Mouse (Mus musculus) CH12.LX (cell line): ENCODE measurements around the gene Gm20518. TPM values are rescaled to one million over a fixed set of nuclear protein-coding genes. Genes with fewer than 3 reads are reported as not detected.

Experiments used
- DNase-seq: peaks from one replicate; pipeline ENCODE4 v3.0.0-alpha.2; 2013; ENCODE audit errors: extremely low read depth
- H3K27ac ChIP-seq: 2 replicates; pipeline ENCODE4 v1.5.1; 2012; ENCODE audit warnings: low read depth, mild to moderate bottlenecking, control low read depth, moderate library complexity; ENCODE audit not compliant: insufficient read depth
- H3K27me3 ChIP-seq: replicated peaks from 2 replicates; pipeline ENCODE3; 2012; ENCODE audit warnings: inconsistent platforms
- H3K36me3 ChIP-seq, 2 experiments: replicated peaks in 1 of 2; 2 replicates each; pipeline versions ENCODE3 to v1.6.1; 2012; ENCODE audit warnings: inconsistent platforms in 1 of 2, low read length in 1 of 2, mild to moderate bottlenecking in 1 of 2, mixed read lengths in 1 of 2, moderate library complexity in 1 of 2; ENCODE audit not compliant: control insufficient read depth in 1 of 2, insufficient read depth in 1 of 2
- H3K4me1 ChIP-seq, 2 experiments: 2 replicates each; pipeline ENCODE4 v1.6.1; 2012; ENCODE audit warnings: inconsistent platforms in 1 of 2, moderate library complexity in 1 of 2; ENCODE audit not compliant: insufficient read depth in 2 of 2, control insufficient read depth in 1 of 2
- H3K4me2 ChIP-seq: 2 replicates; pipeline ENCODE4 v1.6.1; 2012; ENCODE audit warnings: low read depth, mild to moderate bottlenecking, control low read depth; ENCODE audit not compliant: poor library complexity, insufficient read depth, severe bottlenecking
- H3K4me3 ChIP-seq, 3 experiments: fragments of 150-350 bp in 1 of 3; sonication (generic) in 1 of 3; replicated peaks in 1 of 3; 2 replicates each; pipeline versions ENCODE3 to v1.5.1; 2011 to 2012; ENCODE audit warnings: low read depth in 2 of 3, low read length in 2 of 3, mild to moderate bottlenecking in 2 of 3, moderate library complexity in 2 of 3, control low read depth in 1 of 3, improper control_type of control experiment in 1 of 3, inconsistent platforms in 1 of 3, mixed read lengths in 1 of 3; ENCODE audit not compliant: poor library complexity in 1 of 3
- H3K79me2 ChIP-seq: replicated peaks from 2 replicates; pipeline ENCODE4 v1.6.1; 2012; ENCODE audit warnings: mild to moderate bottlenecking, moderate library complexity; ENCODE audit not compliant: control insufficient read depth, poor library complexity, insufficient read depth, severe bottlenecking; ENCODE audit errors: extremely low read depth
- H3K9ac ChIP-seq: 2 replicates; pipeline ENCODE4 v1.6.1; 2012; ENCODE audit warnings: low read depth, mild to moderate bottlenecking, control low read depth, moderate library complexity; ENCODE audit not compliant: insufficient read depth
- H3K9me3 ChIP-seq: replicated peaks from 2 replicates; pipeline ENCODE3; 2012; ENCODE audit warnings: low read length, inconsistent platforms, mixed read lengths
- BHLHE40 ChIP-seq: IDR thresholded peaks from 2 replicates; pipeline ENCODE4 v1.6.1; 2011; ENCODE audit warnings: mild to moderate bottlenecking, low read depth, low read length, improper control_type of control experiment
- CHD1 ChIP-seq: IDR thresholded peaks from 2 replicates; pipeline ENCODE4 v1.6.1; 2012; ENCODE audit warnings: low read depth, low read length, improper control_type of control experiment, inconsistent platforms
- CHD2 ChIP-seq: IDR thresholded peaks from 2 replicates; pipeline ENCODE4 v1.6.1; 2011; ENCODE audit warnings: low read length, improper control_type of control experiment
- CTCF ChIP-seq, 2 experiments: IDR thresholded peaks in 1 of 2; conservative IDR thresholded peaks in 1 of 2; 2 replicates each; pipeline ENCODE4 v1.5.1; 2011 to 2012; ENCODE audit warnings: low read depth in 2 of 2, low read length in 2 of 2, improper control_type of control experiment in 1 of 2, inconsistent platforms in 1 of 2, mild to moderate bottlenecking in 1 of 2, moderate library complexity in 1 of 2
- E2F4 ChIP-seq: IDR thresholded peaks from 2 replicates; pipeline ENCODE4 v1.6.1; 2011; ENCODE audit warnings: low read depth, low read length, improper control_type of control experiment; ENCODE audit not compliant: insufficient replicate concordance
- ELF1 ChIP-seq: IDR thresholded peaks from 2 replicates; pipeline ENCODE4 v1.6.1; 2014; ENCODE audit warnings: low read depth, mild to moderate bottlenecking, inconsistent platforms, low read length, improper control_type of control experiment
- EP300 ChIP-seq: IDR thresholded peaks from 2 replicates; pipeline ENCODE4 v1.6.1; 2011; ENCODE audit warnings: low read length, improper control_type of control experiment
- GABPA ChIP-seq: IDR thresholded peaks from 2 replicates; pipeline ENCODE4 v1.6.1; 2012; ENCODE audit warnings: low read depth, low read length, improper control_type of control experiment, inconsistent platforms; ENCODE audit not compliant: insufficient replicate concordance
- HCFC1 ChIP-seq: IDR thresholded peaks from 2 replicates; pipeline ENCODE4 v1.6.1; 2012; ENCODE audit warnings: low read depth, mild to moderate bottlenecking, inconsistent platforms, low read length, improper control_type of control experiment
- IRF4 ChIP-seq: IDR thresholded peaks from 2 replicates; pipeline ENCODE4 v1.6.1; 2014; ENCODE audit warnings: low read depth, mild to moderate bottlenecking, inconsistent platforms, low read length, improper control_type of control experiment
- JUN ChIP-seq: IDR thresholded peaks from 2 replicates; pipeline ENCODE4 v1.6.1; 2011; ENCODE audit warnings: low read depth, mild to moderate bottlenecking, low read length, improper control_type of control experiment, moderate library complexity; ENCODE audit not compliant: insufficient read depth
- JUND ChIP-seq: conservative IDR thresholded peaks from 2 replicates; pipeline ENCODE4 v1.6.1; 2011; ENCODE audit warnings: low read depth, low read length, improper control_type of control experiment
- KAT2A ChIP-seq: IDR thresholded peaks from 2 replicates; pipeline ENCODE4 v1.6.1; 2012; ENCODE audit warnings: low read length, improper control_type of control experiment, inconsistent platforms; ENCODE audit not compliant: insufficient replicate concordance
- MAFK ChIP-seq: IDR thresholded peaks from 2 replicates; pipeline ENCODE4 v1.6.1; 2011; ENCODE audit warnings: low read length, improper control_type of control experiment; ENCODE audit not compliant: insufficient replicate concordance
- MAZ ChIP-seq: IDR thresholded peaks from 2 replicates; pipeline ENCODE4 v1.6.1; 2012; ENCODE audit warnings: low read depth, mild to moderate bottlenecking, inconsistent platforms, low read length, improper control_type of control experiment, moderate library complexity
- MEF2A ChIP-seq: IDR thresholded peaks from 2 replicates; pipeline ENCODE4 v1.6.1; 2014; ENCODE audit warnings: low read depth, mild to moderate bottlenecking, inconsistent platforms, low read length, improper control_type of control experiment, borderline replicate concordance
- MXI1 ChIP-seq: IDR thresholded peaks from 2 replicates; pipeline ENCODE4 v1.6.1; 2011; ENCODE audit warnings: mild to moderate bottlenecking, low read depth, low read length, improper control_type of control experiment
- MYC ChIP-seq: IDR thresholded peaks from 2 replicates; pipeline ENCODE4 v1.6.1; 2011; ENCODE audit warnings: low read depth, mild to moderate bottlenecking, improper control_type of control experiment, low read length
- NELFE ChIP-seq: IDR thresholded peaks from 2 replicates; pipeline ENCODE4 v1.6.1; 2011; ENCODE audit warnings: low read depth, low read length, improper control_type of control experiment
- NRF1 ChIP-seq: IDR thresholded peaks from 2 replicates; pipeline ENCODE4 v1.6.1; 2014; ENCODE audit warnings: low read depth, mild to moderate bottlenecking, inconsistent platforms, low read length, improper control_type of control experiment, moderate library complexity
- PAX5 ChIP-seq: IDR thresholded peaks from 2 replicates; pipeline ENCODE4 v1.6.1; 2012; ENCODE audit warnings: low read length, inconsistent platforms, mixed read lengths
- POLR2A ChIP-seq: IDR thresholded peaks from 2 replicates; pipeline ENCODE4 v1.6.1; 2011; ENCODE audit warnings: low read depth, mild to moderate bottlenecking, improper control_type of control experiment, low read length
- POLR2AphosphoS2 ChIP-seq: IDR thresholded peaks from 2 replicates; pipeline ENCODE4 v1.6.1; 2011; ENCODE audit warnings: low read depth, low read length, improper control_type of control experiment
- RAD21 ChIP-seq: IDR thresholded peaks from 2 replicates; pipeline ENCODE4 v1.6.1; 2011; ENCODE audit warnings: low read depth, mild to moderate bottlenecking, low read length, improper control_type of control experiment, moderate library complexity
- RCOR1 ChIP-seq: conservative IDR thresholded peaks from 2 replicates; pipeline ENCODE4 v1.6.1; 2012; ENCODE audit warnings: low read depth, mild to moderate bottlenecking, inconsistent platforms, low read length, improper control_type of control experiment
- SIN3A ChIP-seq: IDR thresholded peaks from 2 replicates; pipeline ENCODE4 v1.6.1; 2012; ENCODE audit warnings: low read length, improper control_type of control experiment, inconsistent platforms
- SMC3 ChIP-seq: IDR thresholded peaks from 2 replicates; pipeline ENCODE4 v1.6.1; 2011; ENCODE audit warnings: low read depth, low read length, improper control_type of control experiment
- TBP ChIP-seq: conservative IDR thresholded peaks from 2 replicates; pipeline ENCODE4 v1.6.1; 2011; ENCODE audit warnings: low read depth, low read length, improper control_type of control experiment
- TCF12 ChIP-seq: IDR thresholded peaks from 2 replicates; pipeline ENCODE4 v1.6.1; 2014; ENCODE audit warnings: low read depth, mild to moderate bottlenecking, inconsistent platforms, low read length, improper control_type of control experiment
- ZKSCAN1 ChIP-seq: IDR thresholded peaks from 2 replicates; pipeline ENCODE4 v1.6.1; 2012; ENCODE audit warnings: low read depth, inconsistent platforms, low read length, improper control_type of control experiment, borderline replicate concordance
- ZMIZ1 ChIP-seq: IDR thresholded peaks from 2 replicates; pipeline ENCODE4 v1.6.1; 2012; ENCODE audit warnings: low read depth, mild to moderate bottlenecking, inconsistent platforms, low read length, improper control_type of control experiment
- ZNF384 ChIP-seq: IDR thresholded peaks from 2 replicates; pipeline ENCODE4 v1.6.1; 2012; ENCODE audit warnings: low read depth, low read length, improper control_type of control experiment, inconsistent platforms
- dilution Hi-C: fragments of 300-500 bp; cut with MboI; formaldehyde crosslinking; loops from 2 replicates; pipeline ENCODE4 v1.14.3; 2020; ENCODE audit warnings: low sequenced_read_pairs; ENCODE audit not compliant: extremely low pct_unique_long_range_greater_than_20kb, extremely low pct_ligation_motif_present
- in situ Hi-C: fragments of 300-500 bp; cut with MboI; formaldehyde crosslinking; loops from 3 replicates; pipeline ENCODE4 v1.14.3; 2019; ENCODE audit warnings: low sequenced_read_pairs, low pct_ligation_motif_present, low pct_unique_long_range_greater_than_20kb, mixed read lengths
- polyA plus RNA-seq: library from polyadenylated mRNA; unstranded; fragments of >175 nt; gene quantifications from 2 replicates; pipeline ENCODE4 v1.2.1, GENCODE M21; 2012; ENCODE audit warnings: low read depth; ENCODE audit not compliant: insufficient read length
- total RNA-seq, 2 experiments: library from RNA; depleted of rRNA; stranded (reverse); fragments of 300-350 nt in 1 of 2; fragments of >200 nt in 1 of 2; gene quantifications; 2 replicates each; pipeline ENCODE4 v1.2.3; 2012 to 2014

Gm20518 gene
- total and polyA plus RNA-seq, 3 experiments, result 0.16 to 0.91 (median 0.21) TPM

GRCm38 (mm10) chr16:17911052-17911595, 19.7 kb upstream of the Gm20518 start, which contains the start of gene Ess2:
Gene Ess2, minus strand, starts transcription at chr16:17911348.
- peaks cover 4 to 9% of the 10 kb centered on the region in 2 experiments; a peak in 3 of 4 replicates for H3K4me1 ChIP-seq
- in situ Hi-C loops (loop anchor here (5.0 kb wide), 2 partner anchors 76 to 126 kb away; no protein-coding TSS in a partner anchor), dilution Hi-C loops (no loop called here)
- peak; percentile 99 for DNase-seq
- H3K27ac ChIP-seq, result peak within 1 kb of the TSS; percentile 10; the same call in 1 of the 2 replicates
- H3K79me2 ChIP-seq, result peaks cover 14% of the 10 kb centered on the region
- peaks cover 34 to 39% of the 10 kb centered on the region in 2 experiments for H3K36me3 ChIP-seq
- peaks cover 8% of the 10 kb centered on the region for H3K9me3 ChIP-seq
- peaks cover 25% of the 10 kb centered on the region for H3K27me3 ChIP-seq
- peak within 1 kb of the TSS; percentile 74 for H3K9ac ChIP-seq
- TF ChIP-seq JUND (peak; percentile 66), NELFE (peak; percentile 87), RAD21 (peak; percentile 76), MXI1 (peak; percentile 93), CTCF (conservative IDR thresholded peaks at IDR 0.05 in 1 of 2, IDR thresholded peaks at IDR 0.05 in 1 of 2; ENCODE audit: low read depth in 2 of 2, low read length in 2 of 2) (peak; percentile 66 to 96), ZMIZ1 (0 out of 2 replicates have a peak, but pooled peaks have one; percentile 61), MYC (peak; percentile 91), MAZ (peak; percentile 61; the same call in 1 of the 2 replicates), ELF1 (peak; percentile 91), MEF2A (peak; percentile 77), POLR2AphosphoS2 (peak; percentile 61; the same call in 1 of the 2 replicates), E2F4 (no peak), CHD1 (no peak), IRF4 (peak; percentile 76), GABPA (peak; percentile 56; the same call in 1 of the 2 replicates), TBP (peak; percentile 75), POLR2A (peak; percentile 92), PAX5 (no peak), KAT2A (peak; percentile 94; the same call in 1 of the 2 replicates), CHD2 (peak; percentile 87), ZNF384 (peak; percentile 100), SMC3 (peak; percentile 82), JUN (no peak), RCOR1 (0 out of 2 replicates have a peak, but pooled peaks have one; percentile 42), ZKSCAN1 (no peak), NRF1 (peak; percentile 64), BHLHE40 (peak; percentile 39; the same call in 1 of the 2 replicates), EP300 (no peak), TCF12 (peak; percentile 64; the same call in 1 of the 2 replicates), MAFK (no peak), SIN3A (peak; percentile 98), HCFC1 (peak; percentile 99)
- H3K4me2 ChIP-seq, result peak within 1 kb of the TSS; percentile 80
- peak within 1 kb of the TSS; percentile 73 to 90 (median 78) for H3K4me3 ChIP-seq
